Mouse (Mus musculus) heart, embryonic 16.5 days (tissue): ENCODE results near the gene Selenoi. TPM values are rescaled to one million over a fixed set of nuclear protein-coding genes. Genes with fewer than 3 reads are reported as not detected.

Experiments used
- ATAC-seq: fragments of 200-750 bp; cut with Nextera tagmentation; replicated peaks from 2 replicates; pipeline ENCODE4 v1.8.0; 2017; ENCODE audit warnings: moderate number of reproducible peaks; ENCODE audit not compliant: insufficient read depth, low FRiP score; ENCODE audit errors: extremely low read depth
- H3K27ac ChIP-seq: fragments of 300-500 bp; sonication (generic); 2 replicates; pipeline ENCODE4 v1.5.1; 2014; ENCODE audit warnings: mild to moderate bottlenecking, low read length, control low read depth, moderate library complexity
- H3K27me3 ChIP-seq: fragments of 300-500 bp; sonication (generic); 2 replicates; pipeline ENCODE4 v1.6.1; 2014; ENCODE audit warnings: low read length, mixed read lengths; ENCODE audit not compliant: control insufficient read depth, insufficient read depth
- H3K36me3 ChIP-seq: fragments of 300-500 bp; sonication (generic); 2 replicates; pipeline ENCODE4 v1.6.1; 2014; ENCODE audit not compliant: control insufficient read depth, insufficient read depth
- H3K4me1 ChIP-seq: fragments of 300-500 bp; sonication (generic); 2 replicates; pipeline ENCODE4 v1.6.1; 2014; ENCODE audit warnings: low read length, mixed read lengths; ENCODE audit not compliant: control insufficient read depth, insufficient read depth
- H3K4me2 ChIP-seq: fragments of 300-500 bp; sonication (generic); 2 replicates; pipeline ENCODE4 v1.6.1; 2014; ENCODE audit warnings: low read depth, mild to moderate bottlenecking, control low read depth, low read length
- H3K4me3 ChIP-seq: fragments of 300-500 bp; sonication (generic); 2 replicates; pipeline ENCODE4 v1.5.1; 2014; ENCODE audit warnings: mild to moderate bottlenecking, control low read depth, low read length
- H3K9ac ChIP-seq: fragments of 300-500 bp; sonication (generic); 2 replicates; pipeline ENCODE4 v1.6.1; 2014; ENCODE audit warnings: low read length, control low read depth
- H3K9me3 ChIP-seq: fragments of 300-500 bp; sonication (generic); replicated peaks from 2 replicates; pipeline ENCODE4 v1.6.1; 2016; ENCODE audit warnings: low read length; ENCODE audit not compliant: control insufficient read depth
- WGBS: fragments of 180-500 bp; shearing (Covaris S2); extraction: QIAGEN DNeasy Blood & Tissue Kit; methylation state at CpG from one replicate; pipeline ENCODE4 v1.1.7; 2014; 5-methylcytosine and 5-hydroxymethylcytosine counted together
- polyA plus RNA-seq: library from polyadenylated mRNA; unstranded; fragments of >200 nt; fragmentation: Nextera tagmentation; extraction: Ambion mirVana; gene quantifications from 2 replicates; pipeline ENCODE4 v1.2.1, GENCODE M21; 2015

Selenoi gene
- polyA plus RNA-seq, 1 experiment from 2014 or later, result 12.8 TPM

GRCm38 (mm10) chr5:30243741-30244140, 11.4 kb downstream of the Selenoi start:
- peaks cover 30% of the 10 kb centered on the region for H3K4me1 ChIP-seq
- peaks cover 2% of the 10 kb centered on the region; the same call in 1 of the 2 replicates for H3K36me3 ChIP-seq
- H3K9me3 ChIP-seq, result no peaks in the 10 kb centered on the region
- no peaks in the 10 kb centered on the region for H3K27me3 ChIP-seq
- no peak overlapping the region for H3K4me3 ChIP-seq
- H3K27ac ChIP-seq, result no peak overlapping the region
- ATAC-seq, result no peak
- no peak overlapping the region for H3K4me2 ChIP-seq
- no peak overlapping the region for H3K9ac ChIP-seq
- 34% methylated on average over 9 of the region's 9 CpGs for WGBS

- ATAC-seq, result no peak
- Histone ChIP-seq H3K4me2 (no peak overlapping the region), H3K9ac (no peak overlapping the region), H3K36me3 (peaks cover 12% of the 10 kb centered on the region), H3K4me3 (no peak overlapping the region), H3K9me3 (no peaks in the 10 kb centered on the region), H3K27ac (no peak overlapping the region), H3K27me3 (no peaks in the 10 kb centered on the region), H3K4me1 (peaks cover 30% of the 10 kb centered on the region)
- WGBS, result 75% methylated on average over 9 of the region's 9 CpGs
Observed at GRCm38 (mm10) chr5:30245861-30246416, 13.6 kb downstream of the Selenoi start.

- H3K27me3 ChIP-seq, result no peaks in the 10 kb centered on the region
- no peak overlapping the region for H3K4me3 ChIP-seq
- no peak overlapping the region for H3K4me2 ChIP-seq
- no peak overlapping the region for H3K27ac ChIP-seq
- peaks cover 17% of the 10 kb centered on the region for H3K36me3 ChIP-seq
- H3K9ac ChIP-seq, result no peak overlapping the region
- no peak for ATAC-seq
- WGBS, result 98% methylated on average over 1 of the region's 1 CpGs
- no peaks in the 10 kb centered on the region for H3K9me3 ChIP-seq
- H3K4me1 ChIP-seq, result peaks cover 21% of the 10 kb centered on the region
Observed at GRCm38 (mm10) chr5:30247666-30248065, 15.3 kb downstream of the Selenoi start.

GRCm38 (mm10) chr5:30255567-30256354, 23.4 kb downstream of the Selenoi start:
- no peak overlapping the region for H3K9ac ChIP-seq
- peaks cover 46% of the 10 kb centered on the region for H3K36me3 ChIP-seq
- H3K4me2 ChIP-seq, result no peak overlapping the region
- H3K27ac ChIP-seq, result no peak overlapping the region
- 78% methylated on average over 12 of the region's 12 CpGs for WGBS
- H3K27me3 ChIP-seq, result no peaks in the 10 kb centered on the region
- no peak overlapping the region for H3K4me3 ChIP-seq
- H3K4me1 ChIP-seq, result no peaks in the 10 kb centered on the region
- no peak for ATAC-seq
- no peaks in the 10 kb centered on the region for H3K9me3 ChIP-seq

GRCm38 (mm10) chr5:30258776-30259175, 26.4 kb downstream of the Selenoi start:
- Histone ChIP-seq H3K4me1 (no peaks in the 10 kb centered on the region), H3K27me3 (no peaks in the 10 kb centered on the region), H3K4me3 (no peak overlapping the region), H3K36me3 (peaks cover 42% of the 10 kb centered on the region), H3K9me3 (no peaks in the 10 kb centered on the region), H3K27ac (no peak overlapping the region), H3K4me2 (no peak overlapping the region), H3K9ac (no peak overlapping the region)
- 88% methylated on average over 7 of the region's 7 CpGs for WGBS
- ATAC-seq, result no peak

GRCm38 (mm10) chr5:30270571-30271190, 38.3 kb downstream of the Selenoi start:
- Histone ChIP-seq H3K36me3 (peaks cover 12% of the 10 kb centered on the region), H3K27me3 (no peaks in the 10 kb centered on the region), H3K4me2 (no peak overlapping the region), H3K9ac (no peak overlapping the region), H3K4me3 (no peak overlapping the region), H3K9me3 (no peaks in the 10 kb centered on the region), H3K27ac (peak overlapping the region; percentile 1; the same call in 1 of the 2 replicates), H3K4me1 (peaks cover 11% of the 10 kb centered on the region)
- no peak for ATAC-seq
- WGBS, result 51% methylated on average over 11 of the region's 11 CpGs

- Histone ChIP-seq H3K4me3 (no peak overlapping the region), H3K36me3 (peaks cover 7% of the 10 kb centered on the region), H3K9me3 (no peaks in the 10 kb centered on the region), H3K4me1 (peaks cover 11% of the 10 kb centered on the region), H3K27me3 (no peaks in the 10 kb centered on the region), H3K27ac (no peak overlapping the region), H3K9ac (no peak overlapping the region), H3K4me2 (no peak overlapping the region)
- WGBS, result 82% methylated on average over 11 of the region's 11 CpGs
- no peak for ATAC-seq
Observed at GRCm38 (mm10) chr5:30271599-30272281, 39.4 kb downstream of the Selenoi start.

GRCm38 (mm10) chr5:30276361-30276760, 44.0 kb downstream of the Selenoi start:
- WGBS, result 82% methylated on average over 2 of the region's 2 CpGs

More at GRCm38 (mm10) chr5:30276361-30276760, 44.0 kb downstream of the Selenoi start:
- Histone ChIP-seq H3K4me3 (no peak overlapping the region), H3K9me3 (no peaks in the 10 kb centered on the region), H3K9ac (no peak overlapping the region), H3K36me3 (no peaks in the 10 kb centered on the region), H3K4me2 (no peak overlapping the region), H3K27me3 (no peaks in the 10 kb centered on the region), H3K27ac (no peak overlapping the region), H3K4me1 (peaks cover 2% of the 10 kb centered on the region; the same call in 1 of the 2 replicates)
- no peak for ATAC-seq
